Mouse (Mus musculus) granulocyte monocyte progenitor cell, adult 5-6 weeks (primary cell): Measurements from ENCODE around the gene Anp32b. TPM values are rescaled to one million over a fixed set of nuclear protein-coding genes. Genes with fewer than 3 reads are reported as not detected.
A peak's percentile ranks its signal among the peaks of the same experiment; 100 is the strongest.

Source experiments
- ATAC-seq: replicated peaks from 2 replicates; pipeline ENCODE4 v1.8.0; 2016; ENCODE audit warnings: mild to moderate bottlenecking, moderate TSS enrichment, inconsistent platforms; ENCODE audit not compliant: poor library complexity, severe bottlenecking
- total RNA-seq, 2 experiments: library from RNA; stranded (forward) in 1 of 2; stranded (reverse) in 1 of 2; fragments of 200-712, 200-1000 nt in 1 of 2; fragments of >200 nt in 1 of 2; fragmentation: Nextera tagmentation in 1 of 2; gene quantifications; 2 replicates each; pipeline ENCODE4 v1.2.3; 2014 to 2017

The Anp32b gene
- total RNA-seq, 2 experiments from 2014 or later, result 142 to 672 TPM

DNA sequence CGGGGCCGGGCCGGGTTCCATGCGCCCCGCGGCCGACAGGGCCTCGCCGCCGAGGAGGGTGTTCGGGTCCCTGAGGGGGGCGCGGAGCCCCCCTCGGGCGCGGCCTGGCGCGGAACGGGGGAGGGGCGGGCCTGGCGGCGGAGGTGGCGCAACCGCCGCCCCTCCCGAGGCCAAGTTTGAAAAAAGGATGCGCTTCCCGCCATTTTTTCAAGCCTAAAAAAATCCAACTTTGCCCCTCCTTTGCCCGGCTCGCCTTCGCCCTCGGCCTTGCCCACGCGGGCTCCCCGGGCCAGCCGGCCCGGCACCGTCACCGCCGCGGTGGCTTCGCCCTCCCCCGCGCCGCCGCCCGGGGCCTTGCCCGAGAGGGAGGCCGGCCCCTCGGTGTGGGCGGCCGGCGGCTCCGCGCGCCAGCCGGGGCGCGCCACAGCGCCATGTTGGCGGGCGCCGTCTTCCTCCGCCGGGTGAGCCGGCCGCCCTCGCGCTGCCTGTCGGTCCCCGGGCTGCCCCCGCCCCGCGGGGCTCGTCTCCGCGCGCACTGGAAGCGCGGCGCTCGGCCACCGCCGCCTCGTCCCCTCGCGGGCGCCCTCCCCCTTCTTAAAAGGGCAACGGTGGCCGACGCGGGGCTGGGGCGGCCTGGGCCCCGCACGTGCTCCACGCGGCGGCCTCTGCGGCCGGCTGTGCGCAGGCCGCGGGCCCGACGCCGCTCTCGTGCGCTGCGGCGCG, 1.2 kb downstream of the Anp32b start:
- peak; percentile 4; the same call in 1 of the 2 replicates for ATAC-seq

DNA sequence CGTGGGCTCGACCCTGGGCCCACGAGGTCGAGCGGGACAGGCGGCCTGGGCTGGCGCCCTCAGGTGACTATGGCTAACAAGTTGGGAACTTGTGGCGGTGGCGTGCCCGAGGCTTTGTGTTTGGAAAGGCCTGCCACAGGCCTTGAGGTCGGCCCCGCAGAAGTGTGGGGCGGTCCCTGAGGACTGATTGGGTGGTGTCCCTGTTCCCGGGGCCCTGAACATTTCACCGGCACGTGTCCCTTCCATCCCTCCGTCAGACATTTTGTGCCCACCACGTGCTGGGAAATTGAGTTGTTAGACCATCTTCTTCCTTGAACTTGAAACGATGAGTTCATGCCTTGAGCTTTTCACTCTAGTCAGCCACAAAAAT, 1.8 kb downstream of the Anp32b start:
- ATAC-seq, result peak; percentile 34

DNA sequence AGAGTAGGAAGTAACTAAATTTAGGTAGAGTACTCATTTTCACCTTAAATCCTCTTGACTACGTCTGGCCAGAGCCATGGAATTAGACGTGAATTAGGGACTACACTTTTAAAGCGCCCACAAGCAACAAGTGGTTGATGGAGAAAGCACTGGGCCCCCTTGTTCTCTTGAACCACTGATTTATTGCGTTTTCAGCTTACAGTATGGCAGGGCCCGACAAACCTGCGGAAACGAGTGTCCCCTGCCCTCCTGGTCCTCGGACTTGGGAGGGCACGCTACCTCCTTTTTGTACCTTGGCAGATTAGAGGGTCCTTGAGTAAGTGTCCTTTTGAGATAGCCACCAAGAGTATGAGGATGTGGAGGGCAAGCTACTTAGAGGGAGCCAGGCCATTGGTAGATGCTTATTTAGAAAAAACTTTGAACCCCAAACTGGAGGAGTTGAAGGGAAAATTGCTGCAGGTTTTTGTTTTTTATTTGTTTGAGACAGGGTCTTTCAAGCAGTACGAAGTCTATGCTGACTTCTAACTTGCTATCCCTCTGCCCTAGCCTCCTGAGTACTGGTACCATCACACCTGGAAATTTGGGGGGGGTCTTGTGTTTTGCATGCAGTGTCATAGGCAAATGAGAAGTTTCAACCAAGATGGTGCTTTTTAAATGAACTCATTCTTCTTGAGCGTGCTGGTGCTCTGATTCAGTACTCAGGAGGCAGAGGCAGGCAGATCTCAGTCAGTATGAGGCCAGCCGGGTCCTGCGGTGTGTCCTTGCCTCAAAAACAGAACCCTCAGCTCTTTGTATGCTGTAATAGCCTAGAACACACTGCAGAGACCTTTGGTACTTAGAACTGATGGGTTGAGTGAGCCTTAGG, 2.4 kb downstream of the Anp32b start:
- ATAC-seq, result no peak

DNA sequence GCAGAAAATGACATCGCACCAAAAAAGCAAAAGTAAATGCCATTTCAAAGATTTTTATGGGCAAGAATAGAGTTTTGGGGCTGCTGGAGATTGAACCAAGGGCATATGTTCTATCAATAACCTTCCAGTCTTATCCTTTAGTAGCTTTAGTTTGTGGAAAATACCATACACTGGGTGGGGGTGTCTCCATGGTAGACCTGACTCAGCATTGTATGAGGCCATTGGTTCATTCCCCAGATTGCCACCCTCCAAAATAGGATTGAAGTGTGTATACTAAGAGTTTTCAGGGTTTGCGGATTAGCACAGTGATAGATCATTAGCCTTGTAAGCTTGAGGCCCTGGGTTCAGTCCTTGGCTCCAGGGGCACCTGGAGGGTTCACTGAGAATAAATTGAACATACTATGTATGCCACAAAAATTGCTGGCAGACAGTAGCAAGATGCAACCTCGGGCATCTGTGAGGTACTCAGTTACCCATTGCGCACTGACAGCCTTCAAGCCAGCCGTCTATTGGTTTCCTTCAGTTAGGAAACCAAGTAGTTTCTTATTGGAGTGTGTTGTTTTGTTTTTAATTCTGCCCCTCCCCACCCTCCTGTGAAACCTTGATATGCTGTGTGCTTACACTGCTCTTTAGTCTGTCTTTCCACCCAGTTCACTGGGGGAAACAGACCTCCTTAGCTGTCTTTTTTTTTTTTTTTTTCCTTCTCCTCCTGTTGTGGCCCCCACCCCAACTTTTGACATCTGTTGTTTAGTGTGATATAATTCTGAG, 3.6 kb downstream of the Anp32b start:
- ATAC-seq, result no peak

DNA sequence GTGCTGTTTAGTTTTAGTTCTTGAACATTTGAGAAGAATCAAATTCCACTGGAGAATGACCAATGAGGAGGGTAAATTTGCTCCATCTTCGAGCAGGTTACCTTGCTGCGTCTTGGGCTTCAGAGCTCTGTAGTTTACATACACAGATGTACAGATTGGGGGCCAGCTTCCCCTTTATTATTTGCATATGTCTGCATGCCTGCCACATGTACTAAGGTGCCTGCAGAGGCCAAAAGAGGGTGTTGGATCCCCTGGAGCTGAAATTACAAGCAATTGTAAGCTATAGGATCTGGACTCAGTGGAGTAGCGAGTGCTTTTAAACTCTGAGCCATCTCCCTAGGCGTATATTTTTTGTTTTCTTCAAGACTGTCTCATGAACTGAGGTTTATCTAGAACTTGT, 6.1 kb downstream of the Anp32b start:
- no peak for ATAC-seq

DNA sequence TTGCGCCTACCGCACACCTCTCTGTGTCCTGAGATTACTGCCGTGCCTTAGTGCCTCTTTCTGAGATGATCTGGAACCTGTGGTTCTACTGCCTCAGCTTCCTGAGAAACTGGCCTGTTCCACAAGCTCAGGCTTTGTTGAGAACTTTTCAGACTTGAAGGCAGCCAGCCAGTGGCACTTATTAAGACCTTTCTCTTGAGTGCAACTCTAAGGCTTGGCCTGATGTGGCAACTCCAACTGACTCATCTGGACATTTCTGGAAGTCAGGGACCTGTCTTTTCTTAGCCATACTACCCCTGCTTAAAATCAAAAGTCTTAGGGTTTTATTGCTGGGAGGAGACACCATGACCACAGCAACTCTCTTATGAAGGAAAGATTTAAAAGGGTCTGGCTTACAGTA, 6.5 kb downstream of the Anp32b start:
- no peak for ATAC-seq

DNA sequence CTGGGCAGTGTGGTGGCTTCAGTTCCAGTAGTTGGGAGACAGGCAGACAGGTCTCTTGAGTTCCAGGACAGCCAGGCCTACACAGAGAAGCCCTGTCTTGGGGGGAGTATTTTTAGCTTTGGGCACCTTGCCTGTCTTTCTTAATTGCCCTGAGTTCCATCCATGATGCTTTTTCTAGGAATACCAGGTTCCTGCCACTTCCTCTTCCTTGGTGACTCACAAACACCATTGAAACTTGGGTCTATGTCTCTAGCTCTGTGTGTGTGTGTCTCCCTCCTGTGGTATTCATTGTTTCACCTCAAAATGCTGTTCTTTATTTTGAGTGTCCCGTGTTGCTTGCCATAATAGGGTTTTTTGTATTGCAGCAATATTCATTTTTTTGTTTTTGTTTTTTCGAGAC, 7.7 kb downstream of the Anp32b start:
- ATAC-seq, result peak; percentile 58; the same call in 1 of the 2 replicates

DNA sequence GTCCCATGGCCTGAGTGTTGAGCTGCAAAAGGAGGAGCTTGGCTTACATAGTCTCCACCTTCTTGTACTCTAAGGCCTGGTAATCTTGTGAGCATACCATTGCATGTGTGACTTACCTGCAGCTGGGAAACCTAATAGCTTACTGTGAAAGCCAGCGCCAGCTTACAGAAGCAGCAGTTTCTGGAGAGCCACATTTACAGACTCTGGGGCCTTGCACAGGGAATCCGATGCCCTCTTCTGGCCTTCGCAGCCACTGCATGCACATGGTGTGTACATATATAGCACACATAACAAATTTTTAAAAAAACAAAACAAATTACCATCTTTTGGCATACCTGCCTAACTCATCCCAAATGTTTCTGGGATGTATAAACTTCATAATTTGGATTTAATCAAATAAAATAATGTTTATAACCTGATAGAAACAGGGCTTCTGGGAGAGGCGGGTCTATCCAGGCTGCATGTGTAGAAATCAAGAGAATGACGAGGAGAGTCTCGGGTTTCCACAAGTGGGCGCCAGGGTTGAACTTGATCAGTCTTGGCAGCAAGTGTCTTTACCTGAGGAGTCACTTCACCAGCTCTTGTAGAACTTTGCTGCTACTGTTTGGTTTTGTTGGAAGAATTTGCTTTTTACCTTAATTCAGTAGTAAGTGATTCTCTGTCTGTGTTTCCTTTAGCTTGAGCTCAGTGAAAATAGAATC, 12.6 kb downstream of the Anp32b start:
- ATAC-seq, result peak; percentile 57; the same call in 1 of the 2 replicates

DNA sequence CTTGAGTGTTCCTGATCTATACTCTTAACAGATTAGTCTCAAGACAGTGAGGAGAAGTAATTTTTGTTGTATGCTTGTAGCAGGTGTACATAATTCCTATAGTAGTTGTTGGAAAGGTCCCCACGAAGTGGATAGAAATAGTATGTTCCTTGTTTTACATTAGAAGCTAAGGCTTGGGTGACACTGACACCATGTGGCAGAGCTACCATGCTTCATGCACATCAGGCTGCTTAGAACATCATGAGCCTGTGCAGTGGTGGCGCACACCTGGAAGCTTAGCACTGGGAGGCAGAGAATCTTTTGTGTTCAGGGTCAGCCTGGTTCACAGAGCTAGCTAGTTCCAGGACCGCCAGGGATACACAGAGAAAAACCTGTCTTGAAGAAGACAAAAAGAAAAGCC, 15.0 kb downstream of the Anp32b start:
- ATAC-seq, result no peak

DNA sequence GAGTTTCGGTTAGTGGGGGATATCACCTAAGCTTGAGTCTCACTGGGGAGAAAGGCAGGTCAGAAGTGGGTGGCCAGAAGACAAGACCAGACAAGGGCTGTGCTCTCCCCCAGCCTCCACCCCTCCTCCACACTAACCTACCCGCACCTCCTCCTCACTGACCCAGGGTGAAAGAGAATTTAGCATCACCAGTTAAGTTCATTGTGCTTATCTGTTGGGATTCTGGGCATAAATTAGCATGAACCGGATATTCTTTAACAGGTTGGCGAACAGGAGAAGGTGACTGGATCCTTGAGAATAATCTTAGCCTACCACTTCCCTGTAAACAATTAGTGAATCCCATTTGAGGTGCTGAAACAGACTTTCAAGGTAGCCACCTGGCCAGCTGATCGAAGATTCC, 24.4 kb downstream of the Anp32b start:
- no peak for ATAC-seq

DNA sequence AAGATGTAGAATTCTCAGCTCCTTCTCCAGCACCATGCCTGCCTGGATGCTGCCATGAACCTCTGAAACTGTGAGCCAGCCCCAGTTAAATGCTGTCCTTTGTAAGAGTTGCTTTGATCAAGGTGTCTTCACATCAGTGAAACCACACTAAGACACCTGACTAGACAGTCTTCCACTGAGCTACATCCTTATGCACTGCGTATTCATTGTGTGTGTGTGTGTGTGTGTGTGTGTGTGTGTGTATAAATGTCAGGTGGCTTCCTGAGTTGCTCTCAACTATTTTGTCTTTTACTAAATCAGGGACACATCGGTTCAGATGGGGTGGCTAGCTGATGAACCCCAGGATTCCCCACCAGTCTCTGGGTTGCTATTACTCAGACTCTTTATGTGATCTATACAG, 28.4 kb downstream of the Anp32b start:
- no peak for ATAC-seq

DNA sequence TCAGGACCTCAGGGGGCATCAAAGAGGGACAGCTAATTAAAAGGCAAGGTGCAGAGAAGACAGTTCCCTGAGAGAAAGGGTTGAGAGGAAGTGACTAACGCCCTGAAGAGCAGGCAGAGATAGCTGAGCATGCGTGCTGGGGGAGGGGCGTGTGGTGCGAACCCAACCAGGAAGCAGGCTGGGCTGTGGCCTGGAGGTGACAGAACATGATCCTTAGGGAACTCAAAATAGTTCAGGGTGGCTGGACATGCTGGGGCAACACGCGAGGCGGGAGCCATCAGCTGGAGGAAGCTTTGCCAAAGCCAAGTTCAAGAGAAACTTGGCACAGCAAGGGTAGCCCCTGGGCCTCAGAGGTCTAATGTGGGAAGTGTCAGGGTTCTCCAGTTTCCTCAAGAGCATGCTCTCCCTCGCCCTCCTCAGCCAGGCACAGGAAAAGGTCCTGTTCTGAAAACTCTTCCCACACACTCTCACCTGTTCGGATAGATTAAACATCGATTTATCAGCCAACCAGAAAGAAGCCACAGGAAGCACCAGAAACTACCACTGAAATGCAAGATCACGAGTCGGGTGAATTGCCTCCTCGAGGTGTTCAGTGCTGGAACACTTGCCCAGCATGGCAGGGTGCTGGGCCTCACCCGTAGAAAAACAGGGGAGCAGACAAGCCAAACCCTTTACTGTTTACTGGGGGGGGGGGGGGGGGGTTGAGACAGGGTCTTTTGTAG, 35.2 kb downstream of the Anp32b start:
- peak; percentile 74 for ATAC-seq

DNA sequence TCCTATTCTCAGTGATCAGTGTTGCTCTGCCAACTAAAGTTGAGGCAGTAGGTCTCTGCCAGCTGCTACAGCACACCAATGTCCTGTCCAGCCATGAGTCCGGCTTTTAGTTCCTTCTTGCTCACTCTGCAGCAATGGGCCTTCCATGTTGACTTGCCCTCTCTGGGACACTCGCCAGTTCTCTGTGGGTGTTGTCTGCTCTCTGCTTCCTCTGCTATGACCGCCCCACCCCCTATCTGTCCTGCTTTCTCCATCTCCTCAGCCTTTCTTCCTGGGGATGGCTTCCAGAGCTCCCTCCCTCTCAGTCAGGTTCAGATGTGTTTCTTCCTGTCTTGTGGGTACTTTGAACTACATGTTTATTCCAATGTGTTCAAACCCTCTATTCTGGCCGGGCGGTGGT, 36.6 kb downstream of the Anp32b start:
- ATAC-seq, result no peak

DNA sequence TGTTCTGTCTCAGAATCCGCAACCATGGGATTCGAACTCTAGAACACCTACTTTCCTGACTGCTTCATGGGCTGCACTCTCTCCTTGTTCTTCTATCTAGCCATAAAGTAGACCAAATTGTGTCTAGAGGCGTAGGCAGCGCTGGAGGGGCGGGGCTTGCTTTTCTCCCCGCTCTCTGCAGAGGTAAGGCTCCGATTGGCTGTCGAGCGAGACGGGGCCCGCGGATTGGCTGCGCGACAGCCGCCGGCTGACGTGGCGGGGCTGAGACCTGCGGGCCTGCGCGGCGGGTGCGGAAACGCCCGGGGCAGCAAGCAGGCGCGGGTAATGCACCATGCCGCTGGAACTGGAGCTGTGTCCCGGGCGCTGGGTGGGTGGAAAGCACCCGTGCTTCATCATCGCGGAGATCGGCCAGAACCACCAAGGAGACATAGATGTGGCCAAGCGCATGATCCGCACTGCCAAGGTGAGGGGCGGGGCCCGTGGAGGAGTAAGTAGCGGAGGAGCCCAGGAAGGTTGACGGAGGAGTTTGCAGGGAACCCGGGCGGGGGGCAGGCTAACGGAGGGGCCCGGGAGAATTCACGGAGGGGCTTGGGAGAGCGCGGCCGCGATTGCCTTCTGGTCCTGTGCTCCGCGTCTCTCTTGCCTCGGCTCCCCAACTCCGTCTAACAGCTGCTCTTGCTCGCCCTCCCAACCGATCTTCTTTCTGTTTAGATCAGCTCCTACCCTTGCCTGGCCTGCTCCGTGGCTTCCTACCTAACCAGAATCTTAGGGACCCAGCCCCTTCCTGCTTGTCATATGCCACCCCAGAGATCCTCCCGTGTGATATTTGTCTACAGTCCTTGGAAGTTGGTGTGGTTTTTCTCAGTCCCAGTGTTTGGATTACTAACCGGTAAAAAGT, 38.6 kb downstream of the Anp32b start, which contains the start of gene Nans:
TSS of gene Nans (plus strand) at position 221 of the 898 bp plus-strand sequence.
- ATAC-seq, result peak; percentile 91

DNA sequence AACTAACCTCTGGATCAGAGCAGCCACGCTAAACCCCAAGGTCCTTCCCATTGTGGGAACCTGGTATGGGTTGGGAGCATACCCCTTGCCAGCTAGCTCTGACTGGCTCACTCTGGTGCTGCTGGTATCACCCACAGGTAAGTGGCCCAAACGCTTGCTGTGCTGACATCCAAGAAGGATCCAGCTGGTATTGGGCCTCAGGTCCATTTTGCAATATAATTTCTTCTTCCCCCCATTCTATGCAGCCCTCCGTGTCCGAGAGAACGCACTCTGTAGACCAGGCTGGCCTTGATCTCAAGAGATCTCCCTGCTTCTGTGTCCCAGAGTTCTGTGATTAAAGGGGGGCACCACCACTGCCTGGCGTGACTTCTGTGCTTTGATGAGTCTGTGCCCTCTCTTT, 42.4 kb downstream of the Anp32b start:
- no peak for ATAC-seq

DNA sequence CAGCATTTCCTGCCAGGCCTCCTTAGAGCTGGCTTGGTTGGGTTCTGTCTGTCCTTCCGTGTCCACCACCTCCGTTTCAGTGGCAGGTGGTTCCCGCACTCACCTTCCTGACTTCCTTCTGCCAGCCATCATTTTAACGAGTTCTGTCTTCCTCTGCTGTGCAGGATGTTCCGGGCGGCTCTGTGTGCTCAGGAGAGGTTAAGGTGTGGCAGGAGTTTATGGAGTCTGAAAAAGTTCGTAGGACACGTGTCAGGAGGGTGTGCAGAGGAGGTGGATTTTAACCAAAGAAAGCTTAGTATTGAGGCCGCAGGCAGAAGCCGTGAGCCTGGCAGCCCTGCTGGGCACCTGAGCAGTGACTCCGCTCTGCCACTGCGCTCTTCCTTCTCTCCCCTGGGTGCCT, 44.8 kb downstream of the Anp32b start:
- ATAC-seq, result no peak

DNA sequence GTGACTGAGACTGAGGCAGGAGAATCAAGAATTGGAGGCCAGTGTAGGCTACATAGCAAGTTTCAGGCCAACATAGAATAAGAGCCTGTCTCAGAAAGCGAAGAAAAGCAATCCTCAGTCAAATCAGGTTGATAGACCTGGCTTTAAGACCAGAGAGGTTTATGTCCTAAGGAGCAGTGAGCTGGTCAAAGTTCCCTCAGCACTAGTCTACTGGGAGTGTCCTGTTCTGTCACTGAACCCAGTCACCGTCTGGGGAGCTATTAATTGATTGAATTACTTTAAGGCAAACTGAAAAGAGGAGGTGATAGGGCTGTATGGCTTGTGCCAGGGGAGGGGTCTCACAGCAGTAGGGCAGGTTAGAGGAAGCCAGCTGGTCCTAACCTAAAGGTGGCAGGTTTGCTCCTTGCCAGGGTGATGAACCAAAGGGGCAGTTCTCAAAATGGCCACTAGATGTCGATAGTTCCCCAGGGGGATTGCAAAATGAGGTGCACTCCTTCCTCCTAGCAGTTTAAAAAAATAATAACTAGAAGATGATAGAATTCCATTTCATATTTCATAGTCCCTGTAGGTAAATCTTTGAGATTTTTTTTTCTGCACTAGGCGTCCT, 46.7 kb downstream of the Anp32b start:
- ATAC-seq, result peak; percentile 74

DNA sequence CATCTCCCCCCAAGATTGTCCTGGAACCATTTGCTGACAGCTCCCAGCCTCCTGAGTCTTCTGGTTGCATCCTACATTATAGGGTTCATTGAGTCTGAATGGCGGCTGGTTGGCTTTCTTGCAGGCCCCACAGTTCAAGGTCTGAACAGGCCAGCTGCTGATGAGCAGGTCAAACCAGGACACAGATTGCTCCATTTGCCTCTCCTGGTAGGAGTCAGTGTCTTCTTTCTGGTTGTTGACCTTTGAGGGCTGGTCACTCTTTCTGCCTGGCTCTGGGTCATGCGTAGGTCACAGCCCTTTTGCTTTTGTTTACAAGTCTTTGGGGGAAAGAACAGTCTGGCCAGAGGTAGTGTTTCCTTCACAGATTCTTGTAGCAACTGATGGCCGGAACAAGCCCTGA, 47.8 kb downstream of the Anp32b start:
- ATAC-seq, result no peak
